Mouse (Mus musculus) NIH3T3 (cell line): ENCODE results near the gene Hus1b.

Experiments used
- DNase-seq: peaks from one replicate; pipeline ENCODE4 v3.0.0-alpha.2; 2012; ENCODE audit warnings: low read depth

Hus1b gene

GRCm38 (mm10) chr13:30947540-30947939 lies at the start of gene Hus1b:
Gene Hus1b, minus strand, starts transcription at chr13:30947759.
- DNase-seq, result no peak

DNA sequence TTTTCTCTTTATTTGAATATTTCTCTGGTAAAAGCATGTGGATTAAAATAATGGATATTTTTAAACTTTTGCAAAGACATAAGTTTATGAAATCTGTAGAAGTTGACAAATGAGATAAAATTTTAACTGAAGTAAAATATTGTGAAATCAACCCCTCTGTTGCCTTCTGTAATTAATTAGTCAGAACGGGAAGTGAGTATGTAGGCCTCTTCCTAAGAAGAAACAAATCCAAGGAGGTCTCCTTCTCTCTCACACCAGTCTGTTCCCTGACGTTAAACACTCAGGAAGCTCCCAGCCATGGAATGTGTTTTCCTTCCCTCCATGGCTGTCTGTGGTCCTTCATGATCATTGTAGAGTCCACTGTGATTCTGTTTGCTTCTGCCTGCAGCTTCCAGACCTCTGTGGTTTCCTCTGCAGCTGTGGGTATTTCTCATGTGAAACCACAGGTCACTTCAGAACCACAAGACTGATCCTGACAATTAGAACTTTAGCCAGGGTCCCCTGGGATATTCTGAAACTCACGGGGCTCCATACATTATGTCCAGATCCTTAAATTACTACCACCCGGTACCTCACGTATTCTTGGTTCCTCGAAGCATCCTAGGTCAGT lies 46.8 kb upstream of the Hus1b start:
- peak; percentile 22 for DNase-seq

- DNase-seq, result peak; percentile 79
Measured at GRCm38 (mm10) chr13:30993819-30994218, 46.3 kb upstream of the Hus1b start.

DNA sequence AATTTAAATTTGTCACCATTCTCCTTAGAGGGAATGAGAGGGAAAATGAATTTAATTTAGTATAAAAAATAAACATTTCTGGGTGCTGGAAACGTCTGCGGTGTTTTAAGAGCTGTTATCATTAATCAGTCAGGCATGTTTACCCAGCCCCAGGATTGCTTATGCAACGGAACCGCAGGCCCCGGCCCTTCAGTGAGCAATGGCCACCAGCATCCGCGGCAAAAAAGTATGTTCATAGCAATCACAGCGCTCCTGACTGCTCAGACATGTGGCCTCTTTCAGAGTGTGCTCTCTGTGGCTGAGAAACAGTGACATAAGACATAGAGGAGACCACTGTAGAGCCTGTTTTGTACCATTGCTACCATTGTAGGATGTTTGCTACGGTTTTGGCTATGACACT lies 42.7 kb upstream of the Hus1b start:
- DNase-seq, result no peak

- DNase-seq, result no peak
Measured at GRCm38 (mm10) chr13:30989710-30990109, 42.2 kb upstream of the Hus1b start.

GRCm38 (mm10) chr13:30987686-30988085 lies 40.1 kb upstream of the Hus1b start:
- DNase-seq, result no peak

DNA sequence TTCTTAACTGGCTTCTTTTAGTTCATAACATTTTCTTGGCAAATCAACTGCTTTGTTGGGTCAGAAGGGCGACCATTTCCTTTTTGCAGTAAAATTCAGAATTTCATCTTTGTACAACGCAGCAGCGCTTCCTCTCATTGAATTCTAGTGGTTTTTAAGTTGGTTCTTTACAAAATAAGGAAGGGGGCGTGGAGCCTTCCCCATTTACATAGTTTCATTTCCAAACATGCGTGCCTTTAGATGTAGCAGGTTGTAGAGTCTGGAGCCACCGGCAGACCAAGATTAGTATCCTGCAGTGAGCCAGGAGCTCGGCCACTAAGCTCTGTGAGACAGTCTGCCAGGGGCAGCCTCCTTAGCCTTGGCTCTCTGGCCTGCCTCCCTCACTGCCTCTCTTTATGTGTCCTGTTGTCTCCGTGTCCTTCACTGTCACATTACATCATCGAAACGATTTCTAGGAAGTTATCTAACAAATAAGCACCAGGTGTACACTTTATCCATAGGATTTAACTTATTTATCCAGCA lies 39.4 kb upstream of the Hus1b start:
- no peak for DNase-seq

DNA sequence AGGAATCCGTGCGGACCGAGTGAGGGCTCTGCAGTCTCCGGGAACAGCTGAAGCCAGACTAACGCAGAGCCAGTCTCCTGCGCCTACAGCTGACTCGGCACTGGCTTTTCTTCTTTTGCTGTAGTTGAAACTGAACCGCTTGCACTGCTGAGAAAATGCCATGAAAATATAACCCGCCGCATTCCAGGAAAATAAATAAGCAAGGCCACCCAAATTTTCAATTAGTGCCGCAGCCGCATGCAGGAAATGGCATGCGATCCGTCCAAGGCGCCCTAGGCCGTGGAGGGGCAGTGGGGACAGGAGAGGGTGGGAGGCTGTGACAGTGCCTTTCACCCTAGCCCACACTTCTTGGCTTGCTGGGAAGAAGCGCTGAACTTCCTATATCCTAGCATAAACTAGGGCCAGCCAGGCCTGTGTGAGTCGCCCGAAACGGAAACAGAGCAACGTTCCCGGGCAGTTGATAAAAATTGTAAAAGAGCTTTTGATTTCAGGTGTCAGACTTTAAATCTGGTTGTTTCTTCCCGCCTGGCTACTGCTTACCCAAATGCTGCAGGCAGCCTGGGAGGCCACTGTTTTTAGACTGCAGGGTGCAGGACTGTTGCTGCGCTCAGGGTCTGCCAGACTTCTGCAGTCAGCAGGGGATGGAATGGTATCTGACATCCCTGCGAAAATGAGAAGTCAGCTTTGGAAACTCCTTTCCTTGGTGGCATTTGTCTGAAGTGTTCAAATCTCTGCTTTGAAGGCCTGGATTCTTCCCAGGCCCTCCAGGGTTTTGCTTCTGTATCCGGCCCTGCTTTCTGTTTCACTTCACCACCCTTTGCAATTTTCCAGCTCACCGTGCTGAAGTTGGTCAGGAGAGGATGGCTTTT lies 38.3 kb upstream of the Hus1b start:
- no peak for DNase-seq

DNA sequence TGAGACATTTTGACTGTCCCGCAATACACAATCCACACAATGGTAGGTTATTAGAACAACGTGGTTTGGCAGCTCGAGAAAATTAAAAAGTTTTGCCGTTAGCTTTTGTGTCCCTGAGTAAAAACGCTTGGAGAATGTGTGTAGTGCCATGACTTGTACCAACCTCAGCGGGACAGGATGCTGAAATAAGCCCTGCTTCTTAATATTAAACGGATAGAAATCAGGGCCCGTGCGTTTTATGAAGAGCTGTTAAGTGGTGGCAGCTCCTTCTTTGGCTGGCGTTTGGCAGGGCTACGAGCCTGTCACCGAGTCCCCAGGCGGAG lies 37.7 kb upstream of the Hus1b start:
- no peak for DNase-seq

GRCm38 (mm10) chr13:30981666-30982065 lies 34.1 kb upstream of the Hus1b start:
- peak; percentile 68 for DNase-seq

- DNase-seq, result no peak
Measured at GRCm38 (mm10) chr13:30978224-30978623, 30.7 kb upstream of the Hus1b start.

GRCm38 (mm10) chr13:30976536-30977084 lies 29.1 kb upstream of the Hus1b start:
- no peak for DNase-seq

DNA sequence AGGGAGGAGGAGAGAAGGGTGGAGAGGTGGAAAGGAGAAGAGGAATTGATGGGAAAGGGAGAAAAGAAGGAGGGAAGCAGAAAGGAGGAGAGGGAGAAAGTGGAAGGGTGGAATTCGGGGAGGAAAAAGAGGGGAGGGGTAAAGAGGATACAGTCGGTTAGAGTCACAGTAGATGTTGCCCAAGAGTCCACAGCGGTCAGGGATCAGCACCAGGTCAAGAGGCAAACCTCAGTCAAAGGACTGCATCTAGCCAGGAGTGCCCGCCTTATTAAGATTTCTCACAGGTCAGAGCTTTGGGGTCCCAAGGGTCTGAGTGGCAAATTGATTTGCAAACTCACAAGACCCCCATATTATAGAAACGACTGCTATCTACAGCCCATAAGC lies 26.7 kb upstream of the Hus1b start:
- DNase-seq, result no peak

GRCm38 (mm10) chr13:30973501-30974246 lies 26.1 kb upstream of the Hus1b start, which contains the start of the genes Exoc2 and Gm5447:
Gene Exoc2, minus strand, starts transcription at chr13:30974093.
Gene Gm5447, plus strand, starts transcription at chr13:30974204.
- peak; percentile 91 for DNase-seq

GRCm38 (mm10) chr13:30972102-30972501 lies 24.5 kb upstream of the Hus1b start:
- DNase-seq, result peak; percentile 68

DNA sequence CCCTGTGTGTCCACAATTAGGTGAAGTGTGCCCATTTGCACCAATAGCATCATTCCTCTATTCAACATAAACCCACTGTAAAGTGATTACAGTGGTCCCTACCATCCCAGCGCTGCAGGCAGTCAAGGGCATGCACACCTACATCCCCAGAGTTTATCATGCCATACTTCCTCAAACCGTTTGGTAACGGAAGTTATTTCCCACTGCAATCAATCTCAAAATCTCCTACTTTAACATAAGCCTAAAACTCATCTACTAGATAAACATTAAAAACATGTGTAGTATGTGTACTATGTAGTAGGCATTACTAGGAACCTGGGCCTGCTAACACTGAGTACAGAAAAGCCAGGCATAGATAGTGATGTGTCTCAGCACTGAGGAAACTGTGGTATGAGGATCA lies 23.5 kb upstream of the Hus1b start:
- DNase-seq, result no peak

- DNase-seq, result peak; percentile 11
Measured at GRCm38 (mm10) chr13:30968311-30968710, 20.8 kb upstream of the Hus1b start.

- DNase-seq, result no peak
Measured at GRCm38 (mm10) chr13:30966507-30966911, 18.9 kb upstream of the Hus1b start.

DNA sequence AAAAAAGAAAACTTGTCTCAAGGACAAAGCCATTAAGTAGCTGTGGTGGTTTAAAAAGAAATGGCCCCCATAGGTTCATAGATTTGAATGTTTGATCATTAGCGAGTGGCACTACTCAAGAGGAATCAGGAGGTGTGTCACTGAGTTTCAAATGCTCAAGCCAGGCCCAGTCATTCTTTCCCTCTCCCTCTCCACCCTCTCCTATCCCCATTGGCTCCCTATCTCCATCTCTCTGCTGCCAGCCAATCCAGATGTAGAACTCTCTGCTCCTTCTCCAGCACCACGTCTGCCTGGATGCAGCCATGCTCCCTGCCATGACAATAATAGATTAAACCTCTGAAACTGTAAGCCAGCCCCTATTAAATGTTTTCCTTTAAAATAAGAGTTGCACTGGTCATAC lies 14.4 kb upstream of the Hus1b start:
- no peak for DNase-seq

DNA sequence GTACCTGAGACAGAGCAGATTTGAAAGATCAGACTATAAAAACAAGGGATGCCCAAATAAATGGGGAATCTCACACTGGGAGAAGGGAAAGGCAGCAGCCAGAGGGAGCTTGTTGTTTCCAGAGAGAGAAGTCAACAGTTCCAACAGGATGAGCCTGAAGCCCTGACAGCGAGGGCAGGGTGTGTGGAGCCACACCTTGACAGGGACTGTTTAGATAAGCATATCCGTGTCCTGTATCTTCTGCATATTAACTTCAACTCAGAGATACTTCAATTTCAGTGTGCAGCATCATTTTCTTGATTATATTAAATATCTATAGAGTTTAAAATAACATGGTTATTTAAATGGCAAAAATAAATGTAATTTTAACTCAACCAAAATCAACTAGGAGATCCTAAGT lies 13.2 kb upstream of the Hus1b start:
- no peak for DNase-seq

DNA sequence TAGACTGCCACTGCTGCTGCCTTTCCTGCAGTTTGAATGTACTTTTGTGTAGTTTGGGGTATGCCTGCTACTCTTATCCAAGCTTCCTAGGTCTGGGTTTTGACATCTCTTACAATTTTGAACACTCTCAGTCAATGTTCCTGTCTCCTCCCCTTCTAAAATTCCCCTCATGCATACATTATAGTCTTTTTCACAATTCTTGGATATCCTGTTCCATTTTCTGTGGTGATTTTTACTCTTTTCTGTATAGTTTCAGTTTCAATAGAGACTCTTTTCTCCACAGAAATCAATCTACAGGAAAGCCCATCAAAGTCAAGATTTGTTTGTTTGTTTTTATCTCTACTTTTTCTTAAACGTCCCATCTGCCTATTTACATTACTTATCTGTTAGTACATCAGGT lies 6.0 kb upstream of the Hus1b start:
- DNase-seq, result no peak

DNA sequence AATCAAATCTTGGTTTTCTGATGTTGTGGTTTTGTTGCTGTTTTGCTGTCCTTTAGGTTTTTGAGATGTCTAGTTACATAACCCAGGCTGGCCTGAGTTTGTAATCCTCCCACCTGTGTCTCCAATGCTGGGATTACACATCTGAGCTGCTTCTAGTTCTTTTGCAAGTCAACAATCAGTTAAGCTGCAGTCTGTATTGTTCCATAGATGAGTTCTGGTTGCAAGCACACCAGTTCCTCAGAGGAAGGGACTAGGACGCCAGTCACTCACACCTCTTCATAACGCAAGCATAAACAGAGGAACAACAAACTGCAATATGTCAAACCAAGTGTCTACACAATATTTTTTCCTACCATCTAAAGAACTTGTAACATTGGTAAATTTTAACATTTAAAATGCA lies 4.5 kb upstream of the Hus1b start:
- no peak for DNase-seq
